Mouse (Mus musculus) myocyte (in vitro differentiated cells): ENCODE measurements around the gene Lgr6. TPM values are rescaled to one million over a fixed set of nuclear protein-coding genes. Genes with fewer than 3 reads are reported as not detected.

Experiments
- H3K27me3 ChIP-seq: one replicate; pipeline ENCODE4 v1.6.1; 2011; ENCODE audit not compliant: control insufficient read depth, insufficient read depth, insufficient read length
- H3K36me3 ChIP-seq: one replicate; pipeline ENCODE4 v1.6.1; 2011; ENCODE audit not compliant: control insufficient read depth, insufficient read depth
- H3K4me2 ChIP-seq: one replicate; pipeline ENCODE4 v1.6.1; 2011; ENCODE audit warnings: low read depth, control low read depth
- H3K4me3 ChIP-seq: one replicate; pipeline ENCODE4 v1.5.1; 2011; ENCODE audit warnings: mild to moderate bottlenecking, control low read depth, moderate library complexity
- H3K79me2 ChIP-seq: one replicate; pipeline ENCODE4 v1.6.1; 2011; ENCODE audit not compliant: control insufficient read depth, insufficient read depth
- H3ac ChIP-seq: one replicate; pipeline ENCODE4 v1.6.1; 2011; ENCODE audit not compliant: control insufficient read depth, insufficient read length
- CEBPB ChIP-seq: IDR thresholded peaks from 2 replicates; pipeline ENCODE4 v1.6.1; 2011; ENCODE audit warnings: mild to moderate bottlenecking, moderate library complexity; ENCODE audit not compliant: poor library complexity, insufficient read depth, severe bottlenecking
- E2F4 ChIP-seq: IDR thresholded peaks from one replicate; pipeline ENCODE4 v1.6.1; 2011; ENCODE audit warnings: mild to moderate bottlenecking, control low read depth, moderate library complexity; ENCODE audit not compliant: insufficient read depth
- MAX ChIP-seq: IDR thresholded peaks from one replicate; pipeline ENCODE4 v1.6.1; 2011; ENCODE audit warnings: low read depth, mild to moderate bottlenecking, control low read depth
- MYOD1 ChIP-seq, 3 experiments: IDR thresholded peaks; one replicate each; pipeline ENCODE4 v1.6.1; 2011; ENCODE audit warnings: control low read depth in 2 of 3, low read depth in 2 of 3, mild to moderate bottlenecking in 2 of 3, moderate library complexity in 1 of 3; ENCODE audit not compliant: insufficient read length in 2 of 3, control insufficient read depth in 1 of 3
- MYOG ChIP-seq, 3 experiments: IDR thresholded peaks; one replicate each; pipeline ENCODE4 v1.6.1; 2011; ENCODE audit warnings: control low read depth in 2 of 3, low read depth in 2 of 3, mild to moderate bottlenecking in 2 of 3; ENCODE audit not compliant: insufficient read length in 2 of 3, control insufficient read depth in 1 of 3, insufficient read depth in 1 of 3
- POLR2A ChIP-seq: IDR thresholded peaks from one replicate; pipeline ENCODE4 v1.6.1; 2011; ENCODE audit warnings: low read depth, mild to moderate bottlenecking, control low read depth, moderate library complexity; ENCODE audit not compliant: insufficient read length
- POLR2AphosphoS2 ChIP-seq: IDR thresholded peaks from one replicate; pipeline ENCODE4 v1.6.1; 2011; ENCODE audit warnings: low read depth, control low read depth; ENCODE audit not compliant: insufficient read length
- REST ChIP-seq: IDR thresholded peaks from one replicate; pipeline ENCODE4 v1.6.1; 2011; ENCODE audit warnings: mild to moderate bottlenecking, control low read depth, moderate library complexity; ENCODE audit not compliant: insufficient read depth, insufficient read length
- SRF ChIP-seq: IDR thresholded peaks from one replicate; pipeline ENCODE4 v1.6.1; 2011; ENCODE audit warnings: low read depth; ENCODE audit not compliant: control insufficient read depth, insufficient read length
- TCF12 ChIP-seq: IDR thresholded peaks from one replicate; pipeline ENCODE4 v1.6.1; 2011; ENCODE audit warnings: mild to moderate bottlenecking, control low read depth; ENCODE audit not compliant: poor library complexity, insufficient read depth, severe bottlenecking
- TCF3 ChIP-seq: IDR thresholded peaks from one replicate; pipeline ENCODE4 v1.6.1; 2011; ENCODE audit warnings: low read depth, control low read depth; ENCODE audit not compliant: insufficient read length
- USF1 ChIP-seq: IDR thresholded peaks from one replicate; pipeline ENCODE4 v1.6.1; 2011; ENCODE audit warnings: low read depth, mild to moderate bottlenecking, control low read depth, moderate library complexity
- polyA plus RNA-seq: library from polyadenylated mRNA; unstranded; fragments of >200 nt; fragmentation: generic; extraction: Trizol; gene quantifications from one replicate; pipeline ENCODE4 v1.2.1, GENCODE M21; 2012; ENCODE audit warnings: missing spikeins

The Lgr6 gene
- polyA plus RNA-seq, 1 experiment, result 2.1 TPM

- Histone ChIP-seq H3K27me3 (no peaks in the 10 kb centered on the region), H3K4me3 (no peak overlapping the region), H3K79me2 (no peaks in the 10 kb centered on the region), H3K36me3 (no peaks in the 10 kb centered on the region), H3ac (no peak overlapping the region), H3K4me2 (no peak overlapping the region)
- TF ChIP-seq POLR2A, result no peak
- TF ChIP-seq E2F4, result no peak
- TF ChIP-seq MYOD1 (IDR thresholded peaks at IDR 0.05; ENCODE audit: control insufficient read depth in 1 of 3, insufficient read length in 2 of 3, low read depth in 2 of 3), result no peak
- TF ChIP-seq TCF12, result no peak
- TF ChIP-seq SRF, result no peak
- TF ChIP-seq REST, result no peak
- no peak for TF ChIP-seq POLR2AphosphoS2
- TF ChIP-seq MYOG (IDR thresholded peaks at IDR 0.05; ENCODE audit: control insufficient read depth in 1 of 3, insufficient read depth in 1 of 3, insufficient read length in 2 of 3, low read depth in 2 of 3), result no peak
- no peak for TF ChIP-seq TCF3
- TF ChIP-seq CEBPB, result no peak
- no peak for TF ChIP-seq MAX
- no peak for TF ChIP-seq USF1
These were observed 104.5 kb downstream of the Lgr6 start for GRCm38 (mm10) chr1:135000527-135000926.

GRCm38 (mm10) chr1:134998231-134998630, 106.8 kb downstream of the Lgr6 start:
- Histone ChIP-seq H3K79me2 (no peaks in the 10 kb centered on the region), H3K4me2 (no peak overlapping the region), H3K4me3 (no peak overlapping the region), H3K27me3 (no peaks in the 10 kb centered on the region), H3K36me3 (no peaks in the 10 kb centered on the region), H3ac (no peak overlapping the region)
- TF ChIP-seq MAX (no peak), TCF3 (no peak), TCF12 (no peak), CEBPB (no peak), POLR2A (no peak), REST (no peak), USF1 (no peak), E2F4 (no peak), POLR2AphosphoS2 (no peak), MYOD1 (IDR thresholded peaks at IDR 0.05; ENCODE audit: control insufficient read depth in 1 of 3, insufficient read length in 2 of 3, low read depth in 2 of 3) (no peak)

GRCm38 (mm10) chr1:134997568-134997967, 107.5 kb downstream of the Lgr6 start:
- no peaks in the 10 kb centered on the region for H3K36me3 ChIP-seq
- H3K4me3 ChIP-seq, result no peak overlapping the region
- no peaks in the 10 kb centered on the region for H3K27me3 ChIP-seq
- TF ChIP-seq MAX (no peak), SRF (no peak), TCF3 (no peak), REST (no peak), POLR2A (no peak), TCF12 (no peak), POLR2AphosphoS2 (no peak), CEBPB (no peak), MYOG (IDR thresholded peaks at IDR 0.05; ENCODE audit: control insufficient read depth in 1 of 3, insufficient read depth in 1 of 3, insufficient read length in 2 of 3, low read depth in 2 of 3) (no peak), E2F4 (no peak), USF1 (no peak), MYOD1 (IDR thresholded peaks at IDR 0.05; ENCODE audit: control insufficient read depth in 1 of 3, insufficient read length in 2 of 3, low read depth in 2 of 3) (no peak)
- no peak overlapping the region for H3K4me2 ChIP-seq
- H3K79me2 ChIP-seq, result no peaks in the 10 kb centered on the region
- no peak overlapping the region for H3ac ChIP-seq

GRCm38 (mm10) chr1:134996471-134996870, 108.6 kb downstream of the Lgr6 start:
- Histone ChIP-seq H3K4me3 (no peak overlapping the region), H3ac (no peak overlapping the region), H3K36me3 (no peaks in the 10 kb centered on the region), H3K4me2 (no peak overlapping the region), H3K79me2 (no peaks in the 10 kb centered on the region), H3K27me3 (no peaks in the 10 kb centered on the region)
- TF ChIP-seq MYOG (IDR thresholded peaks at IDR 0.05; ENCODE audit: control insufficient read depth in 1 of 3, insufficient read depth in 1 of 3, insufficient read length in 2 of 3, low read depth in 2 of 3) (no peak), REST (no peak), TCF3 (no peak), MAX (no peak), MYOD1 (IDR thresholded peaks at IDR 0.05; ENCODE audit: control insufficient read depth in 1 of 3, insufficient read length in 2 of 3, low read depth in 2 of 3) (no peak), SRF (no peak), CEBPB (no peak), E2F4 (no peak), POLR2AphosphoS2 (no peak), POLR2A (no peak), USF1 (no peak), TCF12 (no peak)

GRCm38 (mm10) chr1:134995954-134996353, 109.1 kb downstream of the Lgr6 start:
- TF ChIP-seq POLR2AphosphoS2 (no peak), TCF12 (no peak), CEBPB (no peak), E2F4 (no peak), MYOD1 (IDR thresholded peaks at IDR 0.05; ENCODE audit: control insufficient read depth in 1 of 3, insufficient read length in 2 of 3, low read depth in 2 of 3) (no peak), POLR2A (no peak), SRF (no peak), USF1 (no peak), TCF3 (no peak), MAX (no peak), REST (no peak), MYOG (IDR thresholded peaks at IDR 0.05; ENCODE audit: control insufficient read depth in 1 of 3, insufficient read depth in 1 of 3, insufficient read length in 2 of 3, low read depth in 2 of 3) (no peak)
- Histone ChIP-seq H3K36me3 (no peaks in the 10 kb centered on the region), H3K4me3 (no peak overlapping the region), H3K27me3 (no peaks in the 10 kb centered on the region), H3K4me2 (no peak overlapping the region), H3K79me2 (no peaks in the 10 kb centered on the region), H3ac (no peak overlapping the region)
